ENCODE assay signal across 8 mouse cellular contexts in the genomic region with DNA sequence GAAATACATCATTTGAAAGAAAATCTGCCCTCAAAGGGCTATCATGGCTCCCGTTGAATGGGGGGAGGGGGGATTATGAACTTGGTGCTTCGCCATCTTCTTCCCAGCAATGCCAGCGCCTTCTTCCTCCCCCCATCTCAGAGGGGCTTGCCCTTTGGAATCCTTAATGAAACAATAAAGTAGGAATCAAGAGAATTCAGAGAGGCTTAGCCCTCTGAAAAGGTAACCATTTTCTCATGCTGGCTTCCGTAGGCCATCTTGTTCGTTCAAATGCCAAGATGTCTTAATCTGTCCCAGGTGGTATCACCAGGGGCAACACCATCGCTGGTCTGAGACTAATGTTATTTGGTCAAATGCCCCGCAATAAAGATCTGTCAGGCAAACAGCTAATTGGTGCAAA. TPM values are rescaled to one million over a fixed set of nuclear protein-coding genes. Genes with fewer than 3 reads are reported as not detected.
A peak's percentile ranks its signal among the peaks of the same experiment; 100 is the strongest.
DNase-seq lines count a peak whose midpoint lies in the region; ATAC-seq and TF ChIP-seq lines count a peak whose summit lies in the region.

No protein-coding gene starts in this region.

- H3K27me3 ChIP-seq in C2C12 (ENCODE audit: control insufficient read depth, insufficient read depth, insufficient read length) = no peaks in the 10 kb centered on the region
- no peaks in the 10 kb centered on the region for H3K27me3 ChIP-seq in forebrain, embryonic 11.5 days (ENCODE audit: control insufficient read depth, insufficient read depth, low read length)
- peaks cover 44% of the 10 kb centered on the region for H3K27me3 ChIP-seq in liver, embryonic 13.5 days
- H3K27me3 ChIP-seq in kidney, adult 2 months (replicated peaks; ENCODE audit: control insufficient read depth, insufficient read depth, low read length) = peaks cover 6% of the 10 kb centered on the region; the same call in 1 of the 2 replicates

- intact Hi-C loops in gastrocnemius, adult 2 months (cut with DNase I) = loop anchor here (5.0 to 10.0 kb wide), 2 partner anchors 364 to 687 kb away; no protein-coding TSS in a partner anchor

- TF ChIP-seq POLR2A in kidney, adult 2 months (IDR thresholded peaks at IDR 0.05; ENCODE audit: low read depth, low read length) = no peak

- H3K4me2 ChIP-seq in forebrain, embryonic 11.5 days (ENCODE audit: low read depth, low read length, severe bottlenecking) = peak overlapping the region; percentile 64
- H3K4me2 ChIP-seq in liver, embryonic 13.5 days = 0 out of 2 replicates have a peak overlapping the region, but pooled peaks have one; percentile 5

- H3K9ac ChIP-seq in forebrain, embryonic 11.5 days (ENCODE audit: low read length) = peak overlapping the region; percentile 99
- H3K9ac ChIP-seq in liver, embryonic 13.5 days = no peak overlapping the region

- H3K4me3 ChIP-seq in gastrocnemius, adult 2 months = peak overlapping the region; percentile 82
- peak overlapping the region; percentile 87 for H3K4me3 ChIP-seq in C2C12 (ENCODE audit: insufficient read depth, poor library complexity, severe bottlenecking)
- peak overlapping the region; percentile 98 for H3K4me3 ChIP-seq in forebrain, embryonic 11.5 days (ENCODE audit: low read depth, low read length)
- H3K4me3 ChIP-seq in liver, embryonic 13.5 days (replicated peaks) = no peak overlapping the region
- no peak overlapping the region for H3K4me3 ChIP-seq in kidney, adult 2 months (ENCODE audit: insufficient read depth, low read depth, low read length)

- WGBS in forebrain, embryonic 11.5 days = 15% methylated on average over 7 of the region's 7 CpGs
- WGBS in liver, embryonic 13.5 days (ENCODE audit: insufficient replicate concordance) = 60% methylated on average over 7 of the region's 7 CpGs
- 62% methylated on average over 7 of the region's 7 CpGs for WGBS in kidney, adult 2 months

- no peaks in the 10 kb centered on the region for H3K9me3 ChIP-seq in forebrain, embryonic 11.5 days (ENCODE audit: control insufficient read depth, low read length)
- no peaks in the 10 kb centered on the region for H3K9me3 ChIP-seq in liver, embryonic 13.5 days (replicated peaks)

- no peak for ATAC-seq in forebrain, embryonic 11.5 days (replicated peaks; ENCODE audit: low FRiP score)
- ATAC-seq in liver, embryonic 13.5 days (ENCODE audit: low read depth) = no peak

- H3K27ac ChIP-seq in gastrocnemius, adult 2 months = no peak overlapping the region
- H3K27ac ChIP-seq in forebrain, embryonic 11.5 days (ENCODE audit: low read depth, low read length) = peak overlapping the region; percentile 98
- no peak overlapping the region for H3K27ac ChIP-seq in liver, embryonic 13.5 days
- H3K27ac ChIP-seq in kidney, adult 2 months (ENCODE audit: insufficient read depth, low read depth, low read length) = no peak overlapping the region

- peaks cover 62% of the 10 kb centered on the region for H3K79me3 ChIP-seq in C2C12 (ENCODE audit: low read depth)

- H3ac ChIP-seq in C2C12 (ENCODE audit: control insufficient read depth, insufficient read length, low read depth) = peak overlapping the region; percentile 8

- TF ChIP-seq CTCF in gastrocnemius, adult 2 months (IDR thresholded peaks at IDR 0.05) = no peak
- TF ChIP-seq CTCF in C2C12 (IDR thresholded peaks at IDR 0.05; ENCODE audit: control insufficient read depth, insufficient read depth, insufficient read length) = no peak
- no peak for TF ChIP-seq CTCF in kidney, adult 2 months (conservative IDR thresholded peaks at IDR 0.05; ENCODE audit: insufficient read depth, insufficient read length, low read depth, low read length)

- DNase-seq in gastrocnemius, adult 2 months = no peak
- no peak for DNase-seq in gastrocnemius, postnatal 4 days (ENCODE audit: low spot score in 2 of 2)
- DNase-seq in forebrain, embryonic 11.5 days (ENCODE audit: low spot score) = peak; percentile 52
- no peak for DNase-seq in liver, embryonic 13.5 days
- no peak for DNase-seq in natural killer cell, adult 2 months (ENCODE audit: low spot score in 2 of 2)
- no peak for DNase-seq in right cerebral cortex, postnatal 14 days
- no peak for DNase-seq in kidney, adult 2 months

- peaks cover 71% of the 10 kb centered on the region for H3K79me2 ChIP-seq in C2C12 (ENCODE audit: control insufficient read depth, insufficient read depth)

- no peaks in the 10 kb centered on the region; the same call in 1 of the 2 replicates for H3K4me1 ChIP-seq in forebrain, embryonic 11.5 days (replicated peaks; ENCODE audit: control insufficient read depth, insufficient read depth, low read length)
- H3K4me1 ChIP-seq in liver, embryonic 13.5 days (replicated peaks) = peaks cover 4% of the 10 kb centered on the region; the same call in 1 of the 2 replicates
- H3K4me1 ChIP-seq in kidney, adult 2 months (ENCODE audit: control insufficient read depth, insufficient read depth, low read length) = 0 out of 2 replicates have a peak, but pooled peaks cover 4% of the 10 kb centered on the region

- H3K36me3 ChIP-seq in C2C12 (ENCODE audit: control insufficient read depth, insufficient read depth) = peaks cover 38% of the 10 kb centered on the region
- no peaks in the 10 kb centered on the region for H3K36me3 ChIP-seq in forebrain, embryonic 11.5 days (ENCODE audit: control insufficient read depth, insufficient read depth, low read length)
- H3K36me3 ChIP-seq in liver, embryonic 13.5 days = no peaks in the 10 kb centered on the region
- no peaks in the 10 kb centered on the region for H3K36me3 ChIP-seq in kidney, adult 2 months (ENCODE audit: control insufficient read depth, insufficient read depth, low read length)

TF ChIP-seq in C2C12, 6 proteins besides CTCF, POLR2A, EP300 and RAD21:
- TF ChIP-seq FOSL1 (IDR thresholded peaks at IDR 0.05; ENCODE audit: insufficient read depth, low read length, poor library complexity, severe bottlenecking) (no peak), MAX (IDR thresholded peaks at IDR 0.05) (no peak), USF1 (IDR thresholded peaks at IDR 0.05; ENCODE audit: low read depth) (no peak), CEBPB (IDR thresholded peaks at IDR 0.05; ENCODE audit: low read depth) (no peak), MYOG (IDR thresholded peaks at IDR 0.05; ENCODE audit: control insufficient read depth, extremely low read depth, insufficient read length) (no peak)

RNA-seq across cellular contexts. Expression of a gene that starts 2.1 kb away (rescaled TPM):
- 1 to 10 TPM; 1.4 to 3.1 TPM for total RNA-seq in gastrocnemius, adult 2 months (2021)
- 10 to 100 TPM; 49.3 to 54.5 TPM for total RNA-seq in gastrocnemius, postnatal 4 days (2021)
- 164 TPM for polyA plus RNA-seq in C2C12 (2012; fragmentation: generic; extraction: Trizol)
- polyA plus RNA-seq in forebrain, embryonic 11.5 days (2014; fragmentation: Nextera tagmentation; extraction: Ambion mirVana) = 139 and 181 TPM in 2 replicates
- polyA plus RNA-seq in liver, embryonic 13.5 days (2015; fragmentation: Nextera tagmentation; extraction: Ambion mirVana) = 2.2 and 2.4 TPM in 2 replicates
- 1.6 and 2.7 TPM in 2 replicates for polyA plus RNA-seq in kidney, adult 2 months (2012; rRNA removed)

Comparison
In these comparisons a context has a peak if more than half of its experiments do, and no peak if none do; other contexts are left out.
1. H3K4me3 ChIP-seq: peak in gastrocnemius, adult 2 months (single experiment), C2C12 (single experiment) and forebrain, embryonic 11.5 days (single experiment); none in liver, embryonic 13.5 days (single experiment) and kidney, adult 2 months (single experiment).
2. RNA of a gene that starts 2.1 kb away (polyA plus RNA-seq): 164 TPM in C2C12 (single experiment) and 139 to 181 TPM in forebrain, embryonic 11.5 days; 1.6 to 2.7 TPM in kidney, adult 2 months and 2.2 to 2.4 TPM in liver, embryonic 13.5 days; every median in the first group is over 10 times any median in the second.